Mouse (Mus musculus): Measurements from ENCODE around the gene Dnm1.
A peak's percentile ranks its signal among the peaks of the same experiment; 100 is the strongest.
"Not testable (repeated sequence)": the region's sequence is repeated elsewhere in the genome, so short reads cannot be mapped to it uniquely, and the experiment has no call there.

Dnm1 gene

DNA sequence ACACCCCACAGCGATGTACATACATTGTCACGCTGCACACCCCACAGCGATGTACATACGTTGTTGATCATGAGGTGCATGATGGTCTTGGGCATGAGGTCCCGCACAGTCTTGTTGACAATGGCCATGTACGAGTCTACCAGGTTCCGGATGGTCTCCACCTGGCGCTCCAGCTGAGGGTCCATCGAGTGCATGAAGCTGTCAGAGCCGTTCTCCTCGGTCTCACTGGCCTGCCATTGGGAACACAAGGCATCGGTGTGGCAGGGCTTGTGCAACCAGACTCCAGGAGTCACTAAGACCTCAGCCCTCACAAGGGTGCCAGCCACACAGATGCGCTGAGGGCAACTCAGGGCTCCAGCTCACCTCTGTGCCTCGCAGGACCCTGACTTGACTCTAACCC, 38.3 kb downstream of the Dnm1 start:
- no peak for DNase-seq (ENCODE audit: extremely low spot score, low read depth, low spot score)

- peak; percentile 37 for DNase-seq (ENCODE audit: extremely low spot score, low read depth, low spot score)
These were observed 40.7 kb downstream of the Dnm1 start for GRCm38 (mm10) chr2:32312318-32312964.

GRCm38 (mm10) chr2:32311443-32312317, 41.5 kb downstream of the Dnm1 start:
- no peak for DNase-seq (ENCODE audit: extremely low spot score, low read depth, low spot score)

DNA sequence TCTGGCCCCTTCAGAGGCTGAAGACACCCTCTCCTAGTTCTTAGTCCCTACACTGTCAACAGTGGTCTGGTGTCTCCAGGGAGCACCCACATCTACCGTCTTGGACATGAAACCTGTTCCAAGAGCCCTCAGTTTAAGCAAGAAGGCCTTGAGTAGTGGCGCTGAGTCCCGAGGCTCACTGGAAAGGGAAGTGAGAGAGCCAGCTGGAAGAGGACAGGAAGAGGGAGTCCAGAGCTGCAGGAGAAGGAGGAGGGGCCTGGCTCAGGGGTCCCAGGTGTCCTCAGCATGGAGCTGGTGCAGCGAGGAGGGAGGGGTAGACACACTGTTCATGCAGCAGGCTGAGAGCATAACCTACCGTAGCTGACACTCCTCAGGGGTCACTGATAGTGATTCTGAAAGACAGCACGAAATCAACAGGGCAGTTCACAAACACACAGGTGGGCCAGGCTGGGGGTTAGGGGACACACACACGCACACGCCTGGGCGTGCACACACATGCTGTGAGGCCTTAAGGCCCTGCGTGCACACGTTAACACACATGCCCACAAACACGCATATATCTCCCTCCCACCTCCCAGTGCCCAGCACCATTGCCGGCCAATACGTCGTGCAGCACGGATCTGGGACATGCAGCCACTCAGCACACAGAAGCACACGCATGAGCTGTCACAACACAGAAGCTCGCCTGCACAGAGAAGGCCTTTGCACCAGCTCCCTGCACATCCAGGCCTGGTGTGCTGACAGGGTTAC, 42.9 kb downstream of the Dnm1 start:
- DNase-seq (ENCODE audit: extremely low spot score, low read depth, low spot score) = no peak

DNA sequence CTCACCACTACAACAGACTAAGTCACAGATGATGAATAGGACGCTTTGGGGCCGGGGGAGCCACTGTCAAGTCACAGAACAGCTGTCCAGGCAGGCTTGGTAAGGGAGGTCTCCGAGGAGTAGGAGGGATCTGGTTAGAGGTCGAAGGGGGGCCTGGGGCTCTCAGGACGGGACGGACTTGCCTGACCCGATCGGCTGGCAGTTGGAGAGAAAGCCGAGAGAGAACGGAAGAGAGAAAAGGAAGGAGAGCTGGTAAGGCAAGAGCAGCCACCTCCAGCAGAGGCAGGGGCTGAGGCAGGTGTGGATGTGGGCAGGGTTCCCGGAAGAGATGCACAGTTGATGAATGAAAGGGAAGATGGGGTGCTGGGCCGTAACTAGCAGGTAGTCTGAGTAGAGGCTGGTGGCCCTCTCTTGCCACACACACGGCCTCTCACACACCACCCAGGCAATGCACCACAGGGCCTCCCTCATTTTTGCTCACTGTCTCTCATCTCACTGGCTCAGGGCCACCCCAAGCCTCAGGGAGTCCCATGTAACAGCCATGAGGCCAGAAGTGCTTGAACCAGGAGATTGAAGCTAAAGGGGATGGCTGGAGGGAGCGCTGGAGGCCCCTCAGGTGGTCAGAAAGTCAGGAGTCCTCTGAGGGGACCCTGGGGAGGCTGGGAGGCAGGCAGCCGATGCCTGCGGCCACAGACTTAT, 44.1 kb downstream of the Dnm1 start:
- no peak for DNase-seq (ENCODE audit: extremely low spot score, low read depth, low spot score)

- peak; percentile 82 for DNase-seq (ENCODE audit: extremely low spot score, low read depth, low spot score)
These were observed 45.0 kb downstream of the Dnm1 start for GRCm38 (mm10) chr2:32307941-32308760.

- DNase-seq (ENCODE audit: extremely low spot score, low read depth, low spot score) = no peak
These were observed 45.8 kb downstream of the Dnm1 start for GRCm38 (mm10) chr2:32307247-32307798.

DNA sequence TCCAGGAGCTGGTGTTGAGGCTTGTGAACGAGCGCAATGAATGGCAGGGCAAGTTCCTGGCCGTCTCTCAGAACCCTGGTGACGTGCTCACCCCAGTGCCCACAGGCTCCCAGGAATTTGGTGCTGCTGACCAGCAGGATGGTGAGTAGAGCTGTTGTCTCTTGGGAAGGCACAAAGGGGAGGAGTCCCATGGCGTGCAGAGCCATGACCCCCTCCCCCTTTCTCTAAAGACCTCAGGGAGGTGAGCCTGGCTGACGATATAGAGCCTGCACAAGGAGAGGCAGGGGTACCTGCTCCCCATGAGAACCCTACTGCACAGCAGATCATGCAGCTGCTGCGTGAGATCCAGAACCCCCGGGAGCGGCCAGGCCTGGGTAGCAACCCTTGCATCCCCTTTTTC, 47.0 kb downstream of the Dnm1 start:
- no peak for DNase-seq (ENCODE audit: extremely low spot score, low read depth, low spot score)

DNA sequence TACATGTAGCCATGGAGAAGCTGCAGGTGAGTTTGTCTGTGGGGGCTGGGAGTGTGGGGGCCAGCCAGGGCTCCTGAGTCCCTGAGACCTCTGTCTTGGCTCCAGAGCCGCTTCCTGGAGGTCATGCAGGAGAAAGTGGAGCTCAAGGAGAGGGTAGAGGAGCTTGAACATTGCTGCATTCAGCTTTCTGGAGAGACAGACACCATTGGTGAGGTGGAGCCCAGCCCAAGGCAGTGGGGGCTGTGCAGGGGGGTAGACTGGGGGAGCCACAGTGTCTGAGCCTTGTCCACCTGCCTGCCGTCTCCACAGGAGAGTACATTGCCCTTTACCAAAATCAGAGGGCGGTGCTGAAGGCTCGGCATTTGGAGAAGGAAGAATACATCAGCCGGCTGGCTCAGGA, 47.5 kb downstream of the Dnm1 start:
- DNase-seq (ENCODE audit: extremely low spot score, low read depth, low spot score) = no peak

DNA sequence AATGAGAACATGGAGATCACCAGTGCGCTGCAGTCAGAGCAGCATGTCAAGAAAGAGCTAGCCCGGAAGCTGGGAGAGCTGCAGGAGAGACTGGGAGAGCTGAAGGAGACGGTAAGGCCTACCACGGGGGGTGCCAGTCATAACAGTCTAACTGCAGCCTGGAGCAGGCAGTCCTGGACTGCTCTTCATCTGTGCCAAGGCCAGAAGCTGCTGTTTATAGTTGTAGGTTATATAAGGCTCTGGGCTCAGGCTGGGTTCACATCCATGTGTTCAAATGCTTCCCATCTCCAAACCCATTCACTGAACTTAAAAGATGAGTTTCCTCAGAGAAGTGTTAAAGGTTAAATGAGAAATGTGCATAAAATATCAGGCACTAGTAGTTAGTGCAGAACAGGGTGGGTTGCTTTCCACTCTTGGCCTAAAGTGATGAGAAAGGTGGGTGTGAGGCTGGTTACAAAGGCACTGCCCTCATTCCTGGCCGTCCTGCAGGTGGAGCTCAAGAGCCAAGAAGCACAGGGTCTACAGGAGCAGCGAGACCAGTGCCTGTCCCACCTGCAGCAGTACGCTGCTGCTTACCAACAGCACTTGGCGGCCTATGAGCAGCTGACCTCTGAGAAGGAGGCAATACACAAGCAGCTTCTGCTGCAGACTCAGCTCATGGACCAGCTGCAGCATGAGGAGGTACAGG, 48.8 kb downstream of the Dnm1 start:
- no peak for DNase-seq (ENCODE audit: extremely low spot score, low read depth, low spot score)

DNA sequence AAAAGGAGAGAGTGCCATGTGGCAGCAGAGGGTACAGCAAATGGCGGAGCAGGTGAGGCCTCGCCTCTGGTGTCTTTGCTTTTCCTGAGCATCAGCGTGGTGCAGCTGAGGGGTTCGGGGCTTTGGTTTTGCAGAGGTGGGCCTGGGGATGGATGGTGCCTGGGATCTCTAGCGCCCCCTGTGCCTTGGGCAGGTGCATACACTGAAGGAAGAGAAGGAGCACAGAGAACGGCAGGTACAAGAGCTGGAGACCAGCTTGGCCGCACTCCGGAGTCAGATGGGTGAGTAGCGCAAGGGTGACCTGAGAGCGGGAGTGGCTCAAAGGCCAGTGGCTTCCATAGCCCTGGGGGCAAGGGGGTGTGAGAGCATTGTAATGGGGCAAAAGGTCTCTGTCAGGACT, 50.2 kb downstream of the Dnm1 start:
- DNase-seq (ENCODE audit: extremely low spot score, low read depth, low spot score) = no peak

DNA sequence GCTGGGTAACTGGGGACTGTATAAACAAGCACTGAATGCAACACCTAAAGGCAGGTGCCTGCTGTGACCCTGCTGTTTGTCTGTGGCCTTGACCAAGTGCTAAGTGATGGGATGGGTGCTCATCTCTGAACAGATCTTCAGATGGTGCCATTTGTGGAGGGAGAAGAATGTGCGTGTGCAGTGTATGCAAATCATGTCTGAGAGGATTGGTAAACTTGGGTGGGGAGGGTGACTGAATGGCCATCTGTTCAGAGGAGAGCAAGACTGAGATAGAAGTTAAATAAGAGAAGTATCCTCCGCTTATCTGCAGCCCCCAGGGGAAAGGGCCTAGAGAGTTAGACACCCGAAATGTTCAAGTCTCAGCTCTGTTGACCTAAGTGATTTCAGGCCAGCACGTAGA, 53.7 kb downstream of the Dnm1 start:
- DNase-seq (ENCODE audit: extremely low spot score, low read depth, low spot score) = no peak

GRCm38 (mm10) chr2:32295842-32296241, 57.3 kb downstream of the Dnm1 start:
- not testable (repeated sequence) for DNase-seq (ENCODE audit: extremely low spot score, low read depth, low spot score)

DNA sequence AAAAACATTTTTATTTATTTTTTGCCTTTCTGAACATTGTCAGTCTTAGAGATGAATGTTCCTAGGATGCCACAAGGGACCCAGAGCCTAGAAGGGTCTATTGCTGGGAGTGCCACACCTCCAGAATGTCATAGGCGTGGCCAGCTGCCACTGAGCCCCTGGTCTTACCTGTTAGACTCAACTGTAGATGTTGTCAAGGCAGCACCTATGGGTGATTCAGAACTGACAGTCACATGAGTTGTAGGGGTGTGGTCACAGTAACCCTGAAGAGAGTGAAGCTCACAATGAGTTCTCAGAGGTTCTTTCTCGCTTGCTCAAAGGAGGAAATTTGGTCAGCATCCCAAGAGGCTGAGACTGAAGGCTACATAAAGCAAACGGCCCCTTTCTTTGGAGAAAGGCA, 57.9 kb downstream of the Dnm1 start:
- no peak for DNase-seq (ENCODE audit: extremely low spot score, low read depth, low spot score)

DNA sequence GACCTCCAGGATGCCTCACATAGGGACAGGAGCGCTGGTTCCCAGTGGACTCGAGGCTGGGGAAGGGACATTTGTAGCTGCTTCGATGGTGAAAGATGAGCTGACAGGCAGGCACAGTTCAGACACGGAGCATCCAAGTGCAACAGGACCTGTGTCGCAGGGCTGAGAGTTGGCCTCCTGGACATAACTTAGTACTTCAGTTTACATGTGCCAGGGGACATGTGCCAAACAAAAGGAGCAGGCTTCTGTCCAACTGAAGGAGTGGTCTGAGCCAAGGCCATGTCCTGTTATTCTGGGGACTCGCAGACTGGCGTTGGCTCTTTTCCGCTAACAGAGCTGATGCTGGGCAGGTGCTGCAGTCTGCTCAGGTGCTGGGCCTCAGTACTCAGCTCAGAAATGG, 58.8 kb downstream of the Dnm1 start:
- DNase-seq (ENCODE audit: extremely low spot score, low read depth, low spot score) = no peak

DNA sequence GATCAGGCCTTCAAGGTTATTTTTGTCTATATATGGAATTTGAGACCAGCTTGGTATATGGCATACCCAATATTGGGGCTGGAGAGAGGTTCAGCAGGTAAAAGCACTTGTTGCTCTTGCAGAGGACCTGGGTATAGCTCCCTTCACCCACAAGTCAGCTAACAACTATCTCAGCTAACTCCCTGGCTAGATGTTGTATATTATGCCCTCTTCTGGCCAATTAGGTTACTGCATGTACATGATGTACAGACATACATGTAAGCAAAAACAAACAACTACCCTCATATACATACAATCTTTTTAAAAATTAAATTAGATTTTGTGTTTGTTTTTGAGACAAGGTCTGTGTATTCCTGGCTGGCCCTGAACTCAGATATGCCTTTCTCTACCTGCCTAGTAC, 63.6 kb downstream of the Dnm1 start:
- no peak for DNase-seq (ENCODE audit: extremely low spot score, low read depth, low spot score)

- DNase-seq (ENCODE audit: extremely low spot score, low read depth, low spot score) = no peak
These were observed 64.7 kb downstream of the Dnm1 start for GRCm38 (mm10) chr2:32288371-32288931.

DNA sequence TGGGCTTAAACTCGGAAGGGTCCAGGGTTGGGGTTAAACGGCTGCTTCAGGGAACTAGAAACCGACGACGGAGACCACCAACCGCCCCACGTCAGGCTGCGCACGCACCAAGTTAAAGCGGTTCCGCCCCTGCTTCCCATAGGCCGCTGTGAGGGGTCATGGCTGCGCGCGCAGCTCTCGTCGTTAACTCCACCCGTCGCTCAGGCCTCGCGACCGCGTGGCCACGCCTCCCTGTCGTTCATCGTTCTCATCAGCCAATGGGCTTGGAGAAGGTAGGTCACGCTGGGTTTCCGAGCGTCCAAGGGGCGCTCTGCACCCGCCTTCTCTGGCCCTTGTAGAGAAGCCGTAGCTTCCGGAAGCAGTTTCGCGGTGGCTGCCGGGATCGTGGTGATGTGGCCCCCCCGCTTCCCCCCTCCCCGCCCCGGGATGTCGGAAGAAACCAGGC, 65.2 kb downstream of the Dnm1 start, which contains the start of gene Swi5:
Gene Swi5 (minus strand): TSS at position 153 of the 445 bp plus-strand sequence.
- DNase-seq (ENCODE audit: extremely low spot score, low read depth, low spot score) = peak; percentile 99

DNA sequence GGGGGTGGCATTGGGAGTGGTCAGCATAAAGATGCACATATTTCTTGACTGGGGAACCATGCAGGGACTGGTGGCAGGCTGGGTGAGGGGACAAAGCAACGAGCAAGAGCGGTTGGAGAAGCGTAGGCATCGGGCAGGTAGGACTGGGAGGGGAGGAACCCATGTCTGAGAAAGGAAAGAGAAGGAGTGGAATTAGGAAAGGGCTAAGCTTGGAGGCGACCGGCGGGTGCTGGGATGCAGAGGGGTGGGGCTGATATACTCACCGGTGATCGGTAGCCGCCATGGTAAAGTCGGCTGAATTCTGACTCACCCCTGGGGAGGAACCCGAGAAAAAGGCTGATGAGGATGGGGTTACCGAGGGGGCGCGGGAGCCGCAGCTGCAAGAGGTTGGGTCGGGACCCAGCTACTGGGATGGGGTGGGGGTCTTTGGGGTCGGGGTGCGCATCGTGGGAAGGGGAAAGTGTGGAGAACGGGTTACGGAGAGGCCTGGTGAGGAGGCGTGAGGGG, 65.8 kb downstream of the Dnm1 start, which contains the start of gene Golga2:
Gene Golga2 (plus strand): TSS at position 51 of the 507 bp plus-strand sequence.
- no peak for DNase-seq (ENCODE audit: extremely low spot score, low read depth, low spot score)
